Mouse (Mus musculus) forelimb bud, embryonic 11.5 days (tissue): ENCODE data around the gene Cyp1b1.

Experiments used
- DNase-seq: peaks from one replicate; pipeline ENCODE4 v3.0.0-alpha.2; 2012; ENCODE audit warnings: low read depth, low spot score

Gene Cyp1b1

GRCm38 (mm10) chr17:79713643-79714367 lies 1.1 kb downstream of the Cyp1b1 start:
- DNase-seq, result peak; percentile 56

DNA sequence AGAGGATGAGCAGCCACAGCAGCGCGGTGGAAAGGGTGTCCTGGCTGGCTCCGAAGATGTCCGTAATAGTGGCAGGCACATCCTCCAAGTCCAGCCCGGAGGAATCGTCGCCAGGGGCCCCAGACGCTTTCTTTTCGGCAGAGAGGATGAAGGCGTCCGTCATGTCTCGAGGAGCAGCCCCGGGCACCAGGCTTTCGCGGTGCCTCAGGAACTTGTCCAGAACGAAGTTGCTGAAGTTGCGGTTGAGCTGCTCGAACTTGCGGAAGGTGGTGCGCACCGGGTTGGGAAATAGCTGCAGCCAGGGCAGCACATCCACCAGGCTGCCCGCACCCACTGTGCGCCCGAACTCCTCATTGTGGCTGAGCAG lies 1.6 kb downstream of the Cyp1b1 start:
- DNase-seq, result no peak

- peak; percentile 46 for DNase-seq
Measured at GRCm38 (mm10) chr17:79712536-79712935, 2.3 kb downstream of the Cyp1b1 start.

- no peak for DNase-seq
Measured at GRCm38 (mm10) chr17:79711944-79712343, 2.9 kb downstream of the Cyp1b1 start.

GRCm38 (mm10) chr17:79710246-79710842 lies 4.5 kb downstream of the Cyp1b1 start:
- no peak for DNase-seq

DNA sequence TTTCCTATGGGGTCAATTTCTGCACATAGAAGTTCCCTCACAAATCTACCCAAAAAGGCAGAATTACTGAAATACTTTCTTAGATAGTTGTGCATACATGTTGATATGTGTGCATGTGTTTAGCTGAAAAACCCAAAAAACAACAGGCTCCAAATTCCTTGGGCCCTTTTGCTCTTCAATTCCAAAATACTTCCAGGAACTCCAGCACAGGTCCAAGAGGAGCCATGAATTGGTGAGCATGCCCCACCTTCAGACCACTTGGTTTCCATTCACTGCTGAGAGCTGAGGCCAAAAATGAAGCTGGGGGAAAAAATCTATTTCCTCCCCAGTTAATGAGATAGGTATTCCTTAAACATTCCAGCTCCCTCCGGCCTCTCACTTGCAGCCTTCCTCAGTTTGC lies 5.1 kb downstream of the Cyp1b1 start:
- DNase-seq, result no peak

- DNase-seq, result no peak
Measured at GRCm38 (mm10) chr17:79708168-79708567, 6.7 kb downstream of the Cyp1b1 start.

GRCm38 (mm10) chr17:79705671-79706455 lies 9.0 kb downstream of the Cyp1b1 start:
- DNase-seq, result no peak

DNA sequence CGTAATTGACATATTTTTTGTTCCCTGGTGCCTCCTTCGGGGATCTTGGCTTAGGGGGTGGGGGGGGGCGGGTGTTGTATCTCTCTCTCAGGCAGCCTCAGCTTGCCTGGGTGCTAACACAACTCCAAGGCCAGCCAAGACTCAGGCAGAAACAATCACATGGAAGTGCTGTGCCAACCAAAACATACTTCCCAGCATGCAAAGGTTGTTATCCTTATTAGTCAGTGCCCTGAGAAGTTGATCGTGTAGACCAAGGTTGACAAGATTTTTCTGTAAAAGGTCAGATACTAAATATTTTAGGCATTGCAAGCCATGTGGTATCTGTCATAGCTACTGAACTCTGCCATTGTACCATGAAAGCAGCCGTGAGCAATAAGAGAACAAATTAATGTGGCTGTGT lies 14.0 kb downstream of the Cyp1b1 start:
- no peak for DNase-seq

DNA sequence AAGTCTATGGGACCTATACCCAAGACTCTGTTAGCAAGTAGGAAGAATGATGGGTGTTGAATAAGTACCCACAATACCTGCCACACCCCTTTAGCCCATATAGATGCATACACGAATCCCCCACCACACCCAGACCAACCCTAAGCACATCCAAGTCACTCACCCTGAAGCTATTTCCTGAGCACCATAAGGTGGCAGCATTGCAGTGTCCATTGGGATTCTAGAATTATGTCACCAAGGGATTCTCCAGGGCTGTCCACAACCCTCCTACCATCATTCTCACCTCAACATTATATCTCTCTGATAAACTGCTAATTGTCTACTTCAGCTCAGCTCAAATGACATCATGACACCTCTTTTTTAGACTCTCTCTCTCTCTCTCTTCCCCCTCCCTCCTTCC lies 15.7 kb downstream of the Cyp1b1 start:
- no peak for DNase-seq

GRCm38 (mm10) chr17:79695541-79695940 lies 19.3 kb downstream of the Cyp1b1 start:
- no peak for DNase-seq

- DNase-seq, result no peak
Measured at GRCm38 (mm10) chr17:79695106-79695505, 19.8 kb downstream of the Cyp1b1 start.

GRCm38 (mm10) chr17:79670837-79671236 lies 44.0 kb downstream of the Cyp1b1 start:
- DNase-seq, result no peak

DNA sequence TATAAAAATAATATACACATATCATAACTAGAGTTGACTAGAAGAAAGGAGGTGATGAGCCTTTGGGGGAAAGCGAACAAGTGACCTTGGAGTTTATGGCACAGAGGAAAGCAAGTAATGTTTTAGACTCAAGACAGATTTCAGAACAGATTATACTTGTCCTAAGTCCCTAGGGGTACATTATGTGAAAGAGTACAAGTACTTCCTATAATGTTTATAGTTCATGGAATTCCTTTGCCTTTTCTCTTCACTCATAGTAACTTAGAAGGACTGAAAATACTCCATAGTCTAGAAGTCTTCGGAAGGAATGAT lies 50.8 kb downstream of the Cyp1b1 start:
- DNase-seq, result no peak

DNA sequence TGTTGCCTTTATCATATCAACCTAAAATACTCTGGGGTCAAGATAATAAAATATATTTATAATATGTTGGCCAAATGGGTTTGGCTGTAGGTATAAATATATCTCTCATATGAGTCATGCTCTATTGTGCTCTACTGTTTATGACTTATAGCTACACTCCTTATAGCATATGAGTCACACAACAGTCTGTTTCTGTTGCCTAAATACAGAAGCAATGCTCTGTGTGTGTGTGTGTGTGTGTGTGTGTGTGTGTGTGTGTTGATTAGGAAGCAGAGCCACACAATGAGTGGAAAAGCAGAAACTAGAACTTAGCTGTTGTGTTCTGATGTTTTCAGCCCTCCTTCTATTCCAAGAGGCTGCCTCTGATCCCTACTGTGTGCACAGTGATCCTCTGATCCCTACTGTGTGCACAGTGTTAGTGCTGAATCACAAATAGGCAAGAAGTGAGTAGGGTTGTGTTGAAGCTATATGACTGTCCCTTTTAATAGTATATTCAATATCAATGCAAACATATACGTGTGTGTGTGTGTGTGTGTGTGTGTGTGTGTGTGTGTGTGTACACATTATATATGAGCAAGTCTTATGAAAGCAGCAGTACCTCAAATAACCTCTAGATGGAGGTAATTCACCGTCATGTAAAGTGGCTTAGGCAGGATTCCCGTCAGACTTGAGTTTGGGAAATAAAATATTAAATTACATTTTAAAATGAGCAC lies 51.3 kb downstream of the Cyp1b1 start:
- peak; percentile 75 for DNase-seq

GRCm38 (mm10) chr17:79661848-79662247 lies 53.0 kb downstream of the Cyp1b1 start:
- no peak for DNase-seq

- peak; percentile 60 for DNase-seq
Measured at GRCm38 (mm10) chr17:79661387-79661786, 53.5 kb downstream of the Cyp1b1 start.

GRCm38 (mm10) chr17:79658863-79659262 lies 56.0 kb downstream of the Cyp1b1 start:
- DNase-seq, result no peak

DNA sequence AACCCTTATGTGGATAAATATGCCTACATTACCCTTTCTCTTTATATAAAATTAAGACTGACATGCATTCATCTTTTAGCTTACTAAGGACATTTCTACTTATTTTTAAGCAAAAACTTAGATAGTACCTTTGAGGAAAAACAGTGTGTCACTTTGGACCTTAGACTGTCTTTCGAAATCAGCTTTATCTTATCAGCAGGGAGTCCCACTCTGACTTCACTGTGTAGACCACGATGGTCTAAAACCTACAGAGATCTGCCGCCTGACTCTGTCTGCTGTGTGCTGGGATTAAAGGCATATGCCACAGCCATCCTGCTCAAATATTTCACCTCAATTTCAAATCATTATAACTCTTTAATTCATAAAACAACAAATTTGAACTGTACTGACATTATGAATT lies 56.4 kb downstream of the Cyp1b1 start:
- DNase-seq, result no peak

GRCm38 (mm10) chr17:79657785-79658184 lies 57.1 kb downstream of the Cyp1b1 start:
- no peak for DNase-seq

DNA sequence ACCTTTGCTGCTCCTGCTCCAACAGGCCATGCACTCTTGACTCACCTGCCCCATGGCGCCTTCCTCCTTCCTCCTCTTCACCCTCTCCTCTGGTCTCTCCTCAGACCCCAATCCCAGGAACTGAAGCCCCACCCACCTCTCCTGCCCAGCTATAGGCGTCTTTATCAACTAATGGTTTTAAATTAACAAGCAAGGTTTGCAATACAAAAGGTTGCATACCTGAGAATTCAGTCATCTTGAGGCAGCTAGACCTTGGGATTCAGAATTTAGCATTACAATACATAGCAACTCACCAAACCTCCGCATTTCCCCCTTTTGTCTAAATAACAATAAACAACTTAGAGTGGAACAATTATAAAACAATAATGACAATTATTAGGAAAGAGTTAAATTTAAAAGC lies 60.7 kb downstream of the Cyp1b1 start:
- DNase-seq, result no peak

GRCm38 (mm10) chr17:79653171-79653570 lies 61.7 kb downstream of the Cyp1b1 start:
- DNase-seq, result no peak
